Mouse (Mus musculus) liver, postnatal 0 days (tissue): Measurements from ENCODE around the gene Kcnj15.

Source experiments
- CTCF ChIP-seq: sonication (generic); IDR thresholded peaks from 2 replicates; pipeline ENCODE4 v1.5.1; 2016; ENCODE audit warnings: antibody characterized with exemption, low read depth
- EP300 ChIP-seq: IDR thresholded peaks from 2 replicates; pipeline ENCODE4 v1.6.1; 2016; ENCODE audit warnings: antibody characterized with exemption, low read depth, mild to moderate bottlenecking

DNA sequence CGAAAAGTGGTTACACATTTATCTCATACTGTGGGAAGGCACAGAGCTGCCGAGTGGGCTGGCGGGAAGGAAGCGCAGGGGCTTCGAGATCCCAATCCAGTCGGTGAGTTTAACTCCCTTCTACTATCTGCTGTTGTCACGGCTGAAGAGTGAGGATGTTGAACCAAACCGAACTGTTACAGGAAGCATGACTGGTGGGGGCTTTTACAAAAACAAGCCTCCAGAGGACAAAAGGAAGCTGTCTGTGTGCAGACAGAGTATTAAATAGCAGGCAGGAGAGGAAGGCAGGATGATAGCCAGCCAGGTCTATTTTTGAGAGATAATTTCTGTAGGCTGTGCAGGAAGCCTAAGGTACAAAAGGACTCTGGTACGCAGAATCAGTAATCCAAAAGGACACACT is 46.3 kb downstream of the Kcnj15 start:
- no peak for TF ChIP-seq CTCF
- TF ChIP-seq EP300: no peak
